Mouse (Mus musculus): ENCODE measurements around the gene Hoxa13. TPM values are rescaled to one million over a fixed set of nuclear protein-coding genes. Genes with fewer than 3 reads are reported as not detected.

Gene Hoxa13
- total and polyA plus RNA-seq, 3 experiments, result not detected

DNA sequence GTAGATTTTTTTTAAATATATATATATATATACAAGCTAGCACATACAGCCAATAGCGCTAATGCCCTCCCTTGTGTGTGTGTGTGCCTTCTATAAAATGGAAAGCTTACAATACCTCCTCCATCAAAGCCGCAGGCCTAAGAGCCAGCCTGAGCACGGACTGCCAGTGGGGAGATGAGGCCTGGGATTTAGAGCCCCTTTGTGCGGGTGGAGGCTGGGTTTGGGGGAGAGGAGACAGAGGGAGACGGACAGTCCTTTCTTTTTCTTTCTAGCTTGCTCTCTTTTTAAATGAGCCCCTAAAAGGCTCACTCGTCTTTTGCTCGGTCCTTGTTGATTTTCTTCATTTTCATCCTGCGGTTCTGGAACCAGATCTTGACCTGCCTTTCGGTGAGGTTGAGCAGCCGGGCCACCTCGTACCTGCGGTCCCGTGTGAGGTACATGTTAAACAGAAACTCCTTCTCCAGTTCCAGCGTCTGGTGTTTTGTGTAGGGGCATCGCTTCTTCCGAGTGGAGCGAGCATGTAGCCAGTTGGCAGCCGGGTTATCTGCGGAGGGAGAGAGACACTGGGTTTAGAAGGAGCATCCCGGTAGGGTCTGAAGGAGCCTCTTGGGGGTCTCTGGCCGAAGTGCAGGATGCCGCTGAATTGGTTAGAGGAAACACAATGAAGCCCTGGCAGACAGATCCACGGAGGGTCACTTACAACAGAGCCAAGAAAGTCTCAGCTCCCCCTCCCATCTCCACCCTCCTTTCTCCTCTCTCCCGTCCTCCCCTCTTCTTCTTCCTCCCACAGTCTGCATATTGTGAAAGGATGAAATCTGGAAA is 36.5 kb downstream of the Hoxa13 start:
- H3K36me3 ChIP-seq (ENCODE audit: control insufficient read depth in 1 of 2, insufficient read depth in 2 of 2, low read length in 2 of 2), result no peaks in the 10 kb centered on the region
- H3K4me3 ChIP-seq (ENCODE audit: control insufficient read depth in 1 of 2, insufficient read depth in 1 of 2, low read depth in 2 of 2, low read length in 2 of 2), result no peak overlapping the region
- no peak for DNase-seq (ENCODE audit: low read depth, low spot score)
- H3K9me3 ChIP-seq (replicated peaks; ENCODE audit: insufficient read depth, low read length), result no peaks in the 10 kb centered on the region
- no peak overlapping the region for H3K27ac ChIP-seq (ENCODE audit: control insufficient read depth, low read depth, low read length)
- no peaks in the 10 kb centered on the region for H3K27me3 ChIP-seq (ENCODE audit: control insufficient read depth in 1 of 2, insufficient read depth in 2 of 2, low read length in 2 of 2)
- no peaks in the 10 kb centered on the region for H3K79me2 ChIP-seq (ENCODE audit: control insufficient read depth, insufficient read depth, low read length, poor library complexity)
- TF ChIP-seq E2F4 (IDR thresholded peaks at IDR 0.05; ENCODE audit: borderline replicate concordance, low read depth, low read length) (no peak), NRF1 (IDR thresholded peaks at IDR 0.05; ENCODE audit: insufficient read depth, low read depth, low read length, poor library complexity, severe bottlenecking) (no peak), POLR2AphosphoS2 (IDR thresholded peaks at IDR 0.05; ENCODE audit: low read length) (no peak), POLR2A (IDR thresholded peaks at IDR 0.05; ENCODE audit: control insufficient read depth in 1 of 2, insufficient read depth in 1 of 2, low read depth in 1 of 2, low read length in 2 of 2, poor library complexity in 1 of 2) (no peak), TCF12 (IDR thresholded peaks at IDR 0.05; ENCODE audit: low read depth, low read length) (no peak), TAL1 (IDR thresholded peaks at IDR 0.05; ENCODE audit: low read length) (no peak), MAZ (IDR thresholded peaks at IDR 0.05; ENCODE audit: low read depth, low read length) (no peak), MYC (IDR thresholded peaks at IDR 0.05; ENCODE audit: low read depth, low read length) (no peak), SIN3A (IDR thresholded peaks at IDR 0.05; ENCODE audit: low read length) (no peak), MXI1 (IDR thresholded peaks at IDR 0.05; ENCODE audit: low read depth, low read length) (no peak), USF2 (IDR thresholded peaks at IDR 0.05; ENCODE audit: borderline replicate concordance in 1 of 2, insufficient read depth in 1 of 2, low read depth in 1 of 2, low read length in 2 of 2) (no peak)
- H3K9ac ChIP-seq (ENCODE audit: control insufficient read depth, low read depth, low read length, poor library complexity, severe bottlenecking), result no peak overlapping the region
- H3K4me1 ChIP-seq (ENCODE audit: control insufficient read depth in 1 of 2, insufficient read depth in 2 of 2, low read length in 2 of 2), result no peaks in the 10 kb centered on the region

GRCm38 (mm10) chr6:52222729-52223128 is 38.0 kb downstream of the Hoxa13 start:
- Histone ChIP-seq H3K79me2 (ENCODE audit: control insufficient read depth, insufficient read depth, low read length, poor library complexity) (no peaks in the 10 kb centered on the region), H3K4me3 (ENCODE audit: control insufficient read depth in 1 of 2, insufficient read depth in 1 of 2, low read depth in 2 of 2, low read length in 2 of 2) (no peak overlapping the region), H3K4me1 (ENCODE audit: control insufficient read depth in 1 of 2, insufficient read depth in 2 of 2, low read length in 2 of 2) (no peaks in the 10 kb centered on the region), H3K27me3 (ENCODE audit: control insufficient read depth in 1 of 2, insufficient read depth in 2 of 2, low read length in 2 of 2) (no peaks in the 10 kb centered on the region), H3K9ac (ENCODE audit: control insufficient read depth, low read depth, low read length, poor library complexity, severe bottlenecking) (no peak overlapping the region), H3K9me3 (replicated peaks; ENCODE audit: insufficient read depth, low read length) (no peaks in the 10 kb centered on the region), H3K27ac (ENCODE audit: control insufficient read depth, low read depth, low read length) (no peak overlapping the region), H3K36me3 (ENCODE audit: control insufficient read depth in 1 of 2, insufficient read depth in 2 of 2, low read length in 2 of 2) (no peaks in the 10 kb centered on the region)
- DNase-seq (ENCODE audit: low read depth, low spot score), result no peak
- TF ChIP-seq ZC3H11A (IDR thresholded peaks at IDR 0.05; ENCODE audit: low read depth, low read length), result no peak
- TF ChIP-seq HCFC1 (IDR thresholded peaks at IDR 0.05; ENCODE audit: low read depth, low read length), result no peak
- no peak for TF ChIP-seq MAX (IDR thresholded peaks at IDR 0.05; ENCODE audit: low read length)
- TF ChIP-seq USF2 (IDR thresholded peaks at IDR 0.05; ENCODE audit: borderline replicate concordance in 1 of 2, insufficient read depth in 1 of 2, low read depth in 1 of 2, low read length in 2 of 2), result no peak
- no peak for TF ChIP-seq TBP (IDR thresholded peaks at IDR 0.05; ENCODE audit: low read depth, low read length)
- no peak for TF ChIP-seq KAT2A (conservative IDR thresholded peaks at IDR 0.05; ENCODE audit: low read depth, low read length)
- TF ChIP-seq MYB (IDR thresholded peaks at IDR 0.05; ENCODE audit: low read depth, low read length), result no peak
- TF ChIP-seq MYC (IDR thresholded peaks at IDR 0.05; ENCODE audit: low read depth, low read length), result no peak
- no peak for TF ChIP-seq MAZ (IDR thresholded peaks at IDR 0.05; ENCODE audit: low read depth, low read length)
- no peak for TF ChIP-seq ELF1 (IDR thresholded peaks at IDR 0.05; ENCODE audit: low read depth, low read length)
- TF ChIP-seq MEF2A (IDR thresholded peaks at IDR 0.05; ENCODE audit: extremely low read depth, insufficient replicate concordance, low read depth, low read length, poor library complexity, severe bottlenecking), result no peak
- TF ChIP-seq BHLHE40 (IDR thresholded peaks at IDR 0.05; ENCODE audit: borderline replicate concordance, low read depth, low read length), result no peak
- no peak for TF ChIP-seq ZKSCAN1 (IDR thresholded peaks at IDR 0.05; ENCODE audit: low read depth, low read length)
- TF ChIP-seq MAFK (IDR thresholded peaks at IDR 0.05; ENCODE audit: borderline replicate concordance, low read depth, low read length), result no peak
